Mouse (Mus musculus) stomach, embryonic 16.5 days (tissue): ENCODE data around the gene Aup1. TPM values are rescaled to one million over a fixed set of nuclear protein-coding genes. Genes with fewer than 3 reads are reported as not detected.

Experiments used
- ATAC-seq: fragments of 200-750 bp; cut with Nextera tagmentation; 2 replicates; pipeline ENCODE4 v1.8.0; 2017; ENCODE audit warnings: moderate number of reproducible peaks, moderate TSS enrichment; ENCODE audit not compliant: insufficient read depth, low FRiP score
- H3K27ac ChIP-seq: fragments of 300-500 bp; sonication (generic); 2 replicates; pipeline ENCODE4 v1.5.1; 2014; ENCODE audit warnings: low read length
- H3K27me3 ChIP-seq: fragments of 300-500 bp; sonication (generic); 2 replicates; pipeline ENCODE4 v1.6.1; 2014; ENCODE audit warnings: low read length, control low read depth, mixed read lengths; ENCODE audit not compliant: control insufficient read depth, insufficient read depth
- H3K36me3 ChIP-seq: fragments of 300-500 bp; sonication (generic); 2 replicates; pipeline ENCODE4 v1.6.1; 2014; ENCODE audit warnings: low read length; ENCODE audit not compliant: control insufficient read depth, insufficient read depth
- H3K4me1 ChIP-seq: fragments of 300-500 bp; sonication (generic); 2 replicates; pipeline ENCODE4 v1.6.1; 2014; ENCODE audit warnings: low read length, control low read depth, mixed read lengths; ENCODE audit not compliant: control insufficient read depth, insufficient read depth
- H3K4me2 ChIP-seq: fragments of 300-500 bp; sonication (generic); 2 replicates; pipeline ENCODE4 v1.6.1; 2014; ENCODE audit warnings: low read depth, low read length, mixed read lengths
- H3K4me3 ChIP-seq: fragments of 300-500 bp; sonication (generic); replicated peaks from 2 replicates; pipeline ENCODE4 v1.5.1; 2014; ENCODE audit warnings: mild to moderate bottlenecking, low read length
- H3K9ac ChIP-seq: fragments of 300-500 bp; sonication (generic); 2 replicates; pipeline ENCODE4 v1.6.1; 2014; ENCODE audit warnings: low read length
- H3K9me3 ChIP-seq: fragments of 300-500 bp; sonication (generic); replicated peaks from 2 replicates; pipeline ENCODE4 v1.6.1; 2016; ENCODE audit warnings: low read length, control low read depth; ENCODE audit not compliant: control insufficient read depth
- WGBS: fragments of 180-500 bp; shearing (Covaris S2); extraction: QIAGEN DNeasy Blood & Tissue Kit; methylation state at CpG from one replicate; pipeline ENCODE4 v1.1.7; 2014; 5-methylcytosine and 5-hydroxymethylcytosine counted together
- polyA plus RNA-seq: library from polyadenylated mRNA; unstranded; fragments of >200 nt; fragmentation: Nextera tagmentation; extraction: Ambion mirVana; gene quantifications from 2 replicates; pipeline ENCODE4 v1.2.1, GENCODE M21; 2015

Aup1 gene
- polyA plus RNA-seq, 1 experiment from 2014 or later: 228 TPM

DNA sequence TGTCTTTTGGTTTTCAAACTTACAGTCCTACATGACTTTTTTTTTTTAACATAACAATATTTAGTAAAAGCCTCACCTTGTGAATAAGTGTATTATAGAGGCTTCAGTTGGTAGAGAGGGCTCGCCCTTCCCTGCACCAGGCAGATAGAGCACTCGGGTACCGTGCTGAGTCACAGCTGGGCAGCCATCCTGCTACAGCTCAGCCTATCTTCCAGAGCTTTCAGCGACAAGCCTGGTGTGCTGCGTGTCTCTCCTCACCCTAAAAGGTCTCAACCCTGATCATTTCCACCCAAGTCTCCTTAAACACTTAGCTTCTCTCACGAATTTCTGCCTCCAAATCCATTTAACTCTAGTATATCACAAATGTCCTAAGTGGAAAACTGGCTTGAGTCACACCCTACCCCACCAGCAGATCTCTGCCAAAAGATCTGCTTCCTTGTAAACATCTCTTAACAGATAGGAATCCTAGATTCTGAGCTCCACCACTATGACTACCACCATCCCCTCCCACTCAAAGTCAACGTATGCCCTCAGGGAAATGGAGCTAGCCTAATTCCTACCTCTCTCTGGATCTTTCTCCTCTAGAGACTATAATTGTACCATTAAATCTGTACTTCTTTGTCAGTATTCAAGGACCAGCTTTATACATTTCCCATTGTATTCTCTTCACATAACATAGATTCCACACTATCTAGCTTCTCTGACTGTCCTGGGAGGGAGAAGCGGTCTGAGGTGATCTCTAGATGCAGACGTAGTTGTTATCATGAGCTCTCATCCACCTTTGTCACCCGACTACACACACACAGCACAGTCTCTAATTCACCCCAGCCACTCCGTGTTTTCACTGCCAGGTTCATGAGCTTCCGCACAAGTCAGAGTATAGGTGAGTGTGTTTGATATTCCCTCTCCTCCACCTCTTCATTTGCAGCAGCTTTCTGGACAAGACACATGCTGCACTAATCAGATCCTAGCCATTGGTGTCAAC, 39.5 kb upstream of the Aup1 start:
- Histone ChIP-seq H3K27ac (no peak overlapping the region), H3K4me3 (no peak overlapping the region), H3K36me3 (no peaks in the 10 kb centered on the region), H3K4me1 (peaks cover 13% of the 10 kb centered on the region; the same call in 1 of the 2 replicates), H3K27me3 (no peaks in the 10 kb centered on the region), H3K4me2 (no peak overlapping the region), H3K9ac (no peak overlapping the region), H3K9me3 (no peaks in the 10 kb centered on the region)
- WGBS: 56% methylated on average over 12 of the region's 12 CpGs
- peak; percentile 71 for ATAC-seq

- H3K4me2 ChIP-seq: no peak overlapping the region
- H3K9ac ChIP-seq: no peak overlapping the region
- no peak overlapping the region for H3K27ac ChIP-seq
- no peaks in the 10 kb centered on the region for H3K36me3 ChIP-seq
- H3K4me3 ChIP-seq: no peak overlapping the region
- 78% methylated on average over 2 of the region's 2 CpGs for WGBS
- H3K27me3 ChIP-seq: no peaks in the 10 kb centered on the region
- ATAC-seq: no peak
- no peaks in the 10 kb centered on the region for H3K9me3 ChIP-seq
- peaks cover 7% of the 10 kb centered on the region; the same call in 1 of the 2 replicates for H3K4me1 ChIP-seq
Measured at GRCm38 (mm10) chr6:83015749-83016148, 38.6 kb upstream of the Aup1 start.

DNA sequence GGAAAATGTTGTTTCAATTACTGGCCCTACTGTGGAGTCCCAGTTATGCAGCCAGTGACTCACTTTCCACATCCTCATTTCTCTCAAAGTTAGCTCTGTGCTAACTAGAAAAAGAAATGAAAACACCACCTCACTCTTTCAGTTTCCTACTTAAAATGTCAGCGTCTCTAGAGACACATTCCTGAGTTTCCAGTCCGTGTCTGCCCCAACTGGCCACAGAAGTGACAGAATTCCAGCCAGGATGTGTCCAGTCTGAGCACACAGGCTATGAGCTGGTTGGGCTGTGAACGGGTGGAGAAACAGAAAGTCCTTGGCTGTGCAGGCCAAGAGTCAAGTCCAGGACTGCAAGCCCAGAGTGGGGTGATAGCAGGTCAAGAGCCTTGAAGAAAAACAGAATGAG, 37.1 kb upstream of the Aup1 start:
- H3K9me3 ChIP-seq: no peaks in the 10 kb centered on the region
- H3K27ac ChIP-seq: no peak overlapping the region
- no peaks in the 10 kb centered on the region for H3K36me3 ChIP-seq
- no peak overlapping the region for H3K4me2 ChIP-seq
- no peak overlapping the region for H3K9ac ChIP-seq
- WGBS: 52% methylated on average over 3 of the region's 3 CpGs
- H3K4me1 ChIP-seq: peaks cover 7% of the 10 kb centered on the region; the same call in 1 of the 2 replicates
- no peaks in the 10 kb centered on the region for H3K27me3 ChIP-seq
- H3K4me3 ChIP-seq: no peak overlapping the region
- no peak for ATAC-seq

- 65% methylated on average over 3 of the region's 3 CpGs for WGBS
- ATAC-seq: no peak
Measured at GRCm38 (mm10) chr6:83019044-83019443, 35.3 kb upstream of the Aup1 start.

DNA sequence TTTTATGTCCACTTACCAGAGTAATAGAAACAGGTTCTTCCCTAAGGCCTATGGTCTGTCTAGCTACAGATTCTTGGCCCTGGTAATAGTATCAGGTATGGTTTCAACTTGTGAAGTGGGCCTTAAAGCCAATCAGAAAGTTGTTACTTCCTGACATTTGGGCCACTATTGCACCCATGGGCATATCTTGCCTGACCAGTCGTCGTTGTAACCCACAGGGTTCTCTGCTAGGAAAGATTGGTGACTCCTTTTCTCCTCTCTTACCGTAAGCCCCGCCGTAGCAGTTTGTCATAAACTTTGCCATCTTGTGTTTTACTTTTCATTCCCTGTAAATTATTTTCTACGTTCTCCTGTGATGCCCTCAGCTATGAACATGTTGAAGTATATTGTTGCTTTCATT, 34.2 kb upstream of the Aup1 start:
- no peak overlapping the region for H3K4me3 ChIP-seq
- no peaks in the 10 kb centered on the region for H3K27me3 ChIP-seq
- ATAC-seq: no peak
- no peak overlapping the region for H3K9ac ChIP-seq
- H3K4me1 ChIP-seq: no peaks in the 10 kb centered on the region; the same call in 1 of the 2 replicates
- no peaks in the 10 kb centered on the region for H3K9me3 ChIP-seq
- H3K27ac ChIP-seq: no peak overlapping the region
- H3K36me3 ChIP-seq: no peaks in the 10 kb centered on the region
- H3K4me2 ChIP-seq: no peak overlapping the region
- WGBS: 88% methylated on average over 6 of the region's 6 CpGs

More at GRCm38 (mm10) chr6:83019044-83019443, 35.3 kb upstream of the Aup1 start:
- Histone ChIP-seq H3K36me3 (no peaks in the 10 kb centered on the region), H3K27ac (no peak overlapping the region), H3K4me3 (no peak overlapping the region), H3K4me1 (peaks cover 7% of the 10 kb centered on the region; the same call in 1 of the 2 replicates), H3K4me2 (no peak overlapping the region), H3K27me3 (no peaks in the 10 kb centered on the region), H3K9me3 (no peaks in the 10 kb centered on the region), H3K9ac (no peak overlapping the region)

DNA sequence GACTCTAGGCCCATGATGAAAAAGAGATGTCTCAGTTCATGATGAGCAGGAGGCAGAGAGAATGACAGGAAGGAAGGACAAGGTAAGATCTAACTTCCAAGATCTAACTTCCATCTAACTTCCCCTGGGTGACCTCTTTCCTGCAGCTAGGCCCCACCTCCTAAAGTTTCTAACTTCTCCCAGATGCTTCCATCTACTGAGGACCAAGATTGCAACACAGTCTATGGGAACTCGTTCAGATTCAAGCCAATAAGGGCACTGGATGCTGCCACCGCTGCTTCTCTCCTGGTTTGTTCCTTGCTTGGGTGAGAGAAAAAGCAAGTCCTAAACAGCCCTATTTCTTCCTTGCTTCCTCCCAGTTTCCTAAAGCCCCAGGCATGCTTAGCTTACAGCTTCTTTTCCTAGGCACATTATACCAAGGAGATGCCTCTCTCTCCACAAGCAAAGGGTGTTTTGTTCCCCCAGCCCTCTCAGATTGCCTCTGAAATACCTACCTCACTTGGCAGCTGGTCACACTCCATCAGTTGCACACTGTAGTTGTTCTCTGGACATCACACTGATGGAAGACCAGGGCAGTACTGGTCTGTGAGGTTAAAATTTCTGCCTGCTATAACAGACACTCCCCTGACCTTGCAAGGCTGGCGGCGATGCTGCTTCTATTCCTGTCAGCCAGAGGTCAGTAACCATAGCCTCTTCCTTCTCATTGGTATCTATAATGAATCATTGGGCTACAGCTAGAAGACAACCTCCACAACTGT, 33.3 kb upstream of the Aup1 start:
- Histone ChIP-seq H3K36me3 (no peaks in the 10 kb centered on the region), H3K9me3 (no peaks in the 10 kb centered on the region), H3K27me3 (no peaks in the 10 kb centered on the region), H3K27ac (no peak overlapping the region), H3K4me2 (no peak overlapping the region), H3K4me3 (no peak overlapping the region), H3K9ac (no peak overlapping the region), H3K4me1 (no peaks in the 10 kb centered on the region)
- ATAC-seq: no peak
- WGBS: 79% methylated on average over 4 of the region's 4 CpGs

GRCm38 (mm10) chr6:83023008-83023407, 31.3 kb upstream of the Aup1 start:
- H3K9ac ChIP-seq: no peak overlapping the region
- no peaks in the 10 kb centered on the region; the same call in 1 of the 2 replicates for H3K4me1 ChIP-seq
- 84% methylated on average over 9 of the region's 9 CpGs for WGBS
- H3K36me3 ChIP-seq: no peaks in the 10 kb centered on the region
- no peak overlapping the region for H3K4me2 ChIP-seq
- H3K4me3 ChIP-seq: no peak overlapping the region
- ATAC-seq: no peak
- H3K9me3 ChIP-seq: no peaks in the 10 kb centered on the region
- H3K27me3 ChIP-seq: no peaks in the 10 kb centered on the region
- no peak overlapping the region for H3K27ac ChIP-seq

GRCm38 (mm10) chr6:83023786-83024185, 30.5 kb upstream of the Aup1 start:
- Histone ChIP-seq H3K9me3 (no peaks in the 10 kb centered on the region), H3K27me3 (no peaks in the 10 kb centered on the region), H3K9ac (no peak overlapping the region), H3K4me2 (no peak overlapping the region), H3K4me1 (no peaks in the 10 kb centered on the region; the same call in 1 of the 2 replicates), H3K27ac (no peak overlapping the region), H3K4me3 (no peak overlapping the region), H3K36me3 (no peaks in the 10 kb centered on the region)
- WGBS: 86% methylated on average over 2 of the region's 2 CpGs
- no peak for ATAC-seq

DNA sequence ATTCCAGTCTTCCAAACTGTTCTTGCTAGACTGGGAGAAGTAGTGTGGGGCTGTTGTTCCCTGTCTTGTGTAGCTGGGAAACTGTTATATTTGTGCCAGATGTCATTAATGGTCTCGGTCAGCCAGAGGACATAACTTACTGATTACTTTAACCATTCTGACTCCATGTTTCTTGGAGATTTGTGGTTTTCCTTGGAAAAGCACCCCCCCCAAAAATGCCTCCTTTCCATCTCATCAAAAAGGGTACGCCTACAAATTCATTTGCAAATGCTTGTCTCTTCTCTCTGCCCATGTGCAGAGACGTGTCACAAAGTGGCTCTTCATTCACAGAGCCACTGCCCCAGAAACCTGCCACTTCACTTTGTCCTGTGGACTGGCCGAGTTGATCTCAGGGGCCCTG, 29.9 kb upstream of the Aup1 start:
- no peak overlapping the region for H3K4me3 ChIP-seq
- no peak overlapping the region for H3K4me2 ChIP-seq
- H3K9me3 ChIP-seq: no peaks in the 10 kb centered on the region
- ATAC-seq: no peak
- 68% methylated on average over 4 of the region's 4 CpGs for WGBS
- no peak overlapping the region for H3K27ac ChIP-seq
- H3K9ac ChIP-seq: no peak overlapping the region
- no peaks in the 10 kb centered on the region; the same call in 1 of the 2 replicates for H3K4me1 ChIP-seq
- no peaks in the 10 kb centered on the region for H3K36me3 ChIP-seq
- no peaks in the 10 kb centered on the region for H3K27me3 ChIP-seq
